8 mouse cellular contexts compared by ENCODE assay signal in the genomic region with DNA sequence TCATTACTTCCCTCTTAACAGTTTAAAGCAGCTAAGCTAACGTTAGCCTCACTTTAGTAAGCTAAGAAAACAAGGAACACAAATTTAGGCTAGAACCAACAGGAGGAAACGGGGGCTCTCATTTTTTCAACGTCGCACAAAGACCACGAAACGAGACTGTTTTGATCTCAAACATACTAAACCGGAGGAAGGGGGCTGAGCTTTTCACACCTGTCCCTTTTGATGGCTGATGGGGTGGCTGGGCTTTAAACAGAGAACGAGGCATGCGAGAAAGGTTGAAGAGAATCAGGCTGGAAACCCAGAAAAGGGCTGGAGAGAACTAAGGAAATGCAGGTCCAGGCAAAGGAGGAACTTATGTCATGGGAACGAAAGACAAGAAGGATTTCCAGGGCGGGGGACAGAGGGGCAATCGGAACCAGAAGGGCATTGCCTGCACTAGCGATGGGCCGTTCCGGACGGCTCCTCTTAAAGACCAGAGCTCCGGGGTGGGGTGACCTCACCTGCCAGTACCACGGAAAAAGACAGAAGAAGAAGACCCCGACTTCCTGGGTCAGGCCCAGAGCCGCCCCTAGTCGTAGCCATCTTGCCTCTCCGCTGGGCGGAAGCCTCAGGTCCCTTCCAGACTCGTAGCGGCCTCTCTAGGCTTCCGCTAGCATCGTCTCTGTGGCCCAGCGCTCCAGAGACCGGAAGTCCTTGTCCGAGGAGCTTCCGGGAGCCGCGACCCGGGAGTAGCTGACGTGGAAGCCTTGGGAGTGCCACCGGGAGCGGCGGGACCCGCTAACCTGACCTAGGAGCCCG. TPM values are rescaled to one million over a fixed set of nuclear protein-coding genes. Genes with fewer than 3 reads are reported as not detected.
DNase-seq lines count a peak whose midpoint lies in the region; ATAC-seq lines count a peak whose summit lies in the region.

A gene (plus strand): TSS at position 429 of the 798 bp plus-strand sequence.
A gene (minus strand): TSS at position 695 of the 798 bp plus-strand sequence.

- ATAC-seq in megakaryocyte progenitor cell, adult 5-6 weeks (replicated peaks; ENCODE audit: poor library complexity) = peak; percentile 97

- peak; percentile 94 for DNase-seq in adipocyte (ENCODE audit: low spot score)
- DNase-seq in embryo, embryonic 10 days (ENCODE audit: low spot score) = peak; percentile 95
- DNase-seq in gastrocnemius, postnatal 10 days = peak; percentile 86
- peak; percentile 96 for DNase-seq in induced T-regulatory cell, adult 2 months (ENCODE audit: low read depth)
- DNase-seq in left cerebral cortex, adult 9 months (ENCODE audit: low spot score in 2 of 2) = peak; percentile 79 to 94
- peak; percentile 91 for DNase-seq in right cerebral cortex, postnatal 14 days
- peak; percentile 88 to 93 for DNase-seq in urinary bladder, postnatal 36 days (ENCODE audit: low spot score in 2 of 2)

RNA-seq across cellular contexts. Expression of the first gene that starts in this region (rescaled TPM):
- 100 to 1,000 TPM in 1 of 2 experiments, 10 to 100 TPM in 1; 97.9 to 117 TPM for total RNA-seq in gastrocnemius, postnatal 10 days (2021)
- total RNA-seq in megakaryocyte progenitor cell, adult 5-6 weeks (2015) = 146 and 159 TPM in 2 replicates
- total RNA-seq in megakaryocyte progenitor cell, adult 5-6 weeks (2017) = 140 and 152 TPM in 2 replicates

RNA-seq across cellular contexts. Expression of the second gene that starts in this region (rescaled TPM):
- total RNA-seq in gastrocnemius, postnatal 10 days (2021) = 10 to 100 TPM; 43.2 to 47.5 TPM
- 68.0 and 69.0 TPM in 2 replicates for total RNA-seq in megakaryocyte progenitor cell, adult 5-6 weeks (2015)
- 26.3 and 35.5 TPM in 2 replicates for total RNA-seq in megakaryocyte progenitor cell, adult 5-6 weeks (2017)

Comparison
In these comparisons a context has a peak if more than half of its experiments do, and no peak if none do; other contexts are left out.
1. Peak in every context shown above with its lines: DNase-seq and ATAC-seq.